Mouse (Mus musculus) G1E (cell line): ENCODE data around the gene Cisd2.

ENCODE experiments used
- CTCF ChIP-seq: IDR thresholded peaks from 2 replicates; pipeline ENCODE4 v1.5.1; 2012; ENCODE audit warnings: low read depth, low read length, inconsistent platforms, mixed read lengths
- GATA1 ChIP-seq: IDR thresholded peaks from 2 replicates; pipeline ENCODE4 v1.6.1; 2012; ENCODE audit warnings: borderline replicate concordance, low read length, inconsistent platforms, mixed read lengths
- GATA2 ChIP-seq: IDR thresholded peaks from 2 replicates; pipeline ENCODE4 v1.6.1; 2012; ENCODE audit warnings: low read depth, low read length, inconsistent platforms, borderline replicate concordance
- POLR2AphosphoS5 ChIP-seq: IDR thresholded peaks from 2 replicates; pipeline ENCODE4 v1.6.1; 2012; ENCODE audit warnings: low read depth, low read length, inconsistent platforms; ENCODE audit not compliant: insufficient replicate concordance
- TAL1 ChIP-seq: conservative IDR thresholded peaks from 2 replicates; pipeline ENCODE4 v1.6.1; 2012; ENCODE audit warnings: low read depth, low read length, inconsistent platforms, mixed read lengths

- no peak for TF ChIP-seq CTCF
- TF ChIP-seq GATA2 = no peak
- TF ChIP-seq GATA1 = no peak
- no peak for TF ChIP-seq POLR2AphosphoS5
- no peak for TF ChIP-seq TAL1
Measured at GRCm38 (mm10) chr3:135436901-135437616, 13.3 kb upstream of the Cisd2 start.
